Mouse (Mus musculus): ENCODE measurements around the gene Rab4b.

Gene Rab4b

DNA sequence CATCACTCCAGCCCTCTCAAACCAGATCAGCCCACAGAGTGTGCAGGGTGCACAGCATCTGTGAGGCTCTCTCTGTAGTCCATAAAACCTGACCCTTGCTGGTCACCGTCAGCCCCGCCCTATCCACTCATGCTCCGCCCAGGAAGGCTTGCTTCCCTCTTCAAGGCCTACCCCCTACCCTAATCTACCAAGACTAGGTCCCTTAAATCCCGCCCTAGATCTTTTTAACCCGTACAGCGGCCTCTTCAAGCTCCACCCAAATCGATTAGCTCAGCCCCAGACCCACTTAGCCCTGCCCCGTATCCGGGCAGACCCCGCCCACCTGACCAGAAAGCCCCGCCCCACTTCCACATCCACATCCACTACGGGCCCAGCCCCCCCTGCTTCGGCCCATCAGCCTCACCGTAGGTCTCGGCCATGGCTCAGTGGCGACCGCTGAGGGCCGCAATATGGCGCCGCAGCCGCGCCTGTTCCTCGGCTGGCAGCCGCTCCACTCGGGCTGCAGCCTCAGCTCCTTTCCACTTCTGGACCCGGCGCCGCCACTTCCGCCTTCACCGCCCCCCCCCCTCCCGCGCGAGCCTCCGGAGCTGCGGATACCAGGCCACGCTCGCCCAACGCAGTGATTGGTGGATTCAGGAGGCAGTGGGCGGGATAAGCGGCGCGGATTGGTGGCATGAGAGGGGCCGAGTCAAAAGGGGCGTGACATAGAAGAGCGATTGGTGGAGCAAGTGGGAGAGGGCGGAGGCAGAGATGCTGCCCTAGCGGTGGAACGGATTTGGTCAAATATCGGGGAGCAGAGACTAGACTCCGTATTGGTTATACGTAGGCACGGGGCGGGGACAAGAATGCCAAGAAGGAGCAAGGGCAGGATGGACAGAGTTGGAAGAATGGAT, at the start of gene Rab4b:
TSS of gene Rab4b (minus strand) at position 573 of the 893 bp plus-strand sequence.
- DNase-seq (ENCODE audit: low read depth, low spot score), result peak; percentile 98

DNA sequence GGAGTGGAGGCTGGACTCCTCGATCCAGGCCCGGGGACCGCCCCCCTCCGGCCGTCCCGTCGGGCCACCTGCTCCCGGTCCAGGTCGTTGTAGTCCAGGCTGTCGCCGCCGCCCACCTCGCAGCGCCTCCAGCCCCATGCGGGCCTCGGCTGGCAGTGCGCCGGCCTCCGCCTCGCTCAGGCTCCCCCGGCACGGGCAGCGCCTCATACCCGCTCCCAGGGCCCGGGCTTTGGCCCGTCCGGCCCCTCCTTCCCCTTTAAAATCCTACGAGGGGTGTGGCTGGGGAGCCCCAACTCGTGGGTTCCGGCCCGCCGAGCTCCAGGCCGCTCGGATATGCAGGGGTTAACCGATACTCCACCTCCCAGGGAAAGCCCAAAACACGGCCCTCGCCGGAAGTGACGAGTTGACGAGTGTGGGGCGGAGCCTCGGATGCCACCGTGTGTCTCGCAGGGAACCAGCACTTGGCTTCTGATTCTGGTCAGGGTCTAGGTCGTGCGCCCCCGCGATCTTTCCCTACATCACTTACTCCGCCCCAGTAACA, 49.7 kb upstream of the Rab4b start, which contains the start of gene Itpkc:
TSS of gene Itpkc (minus strand) at position 381 of the 541 bp plus-strand sequence.
- DNase-seq (ENCODE audit: low read depth, low spot score), result peak; percentile 91

DNA sequence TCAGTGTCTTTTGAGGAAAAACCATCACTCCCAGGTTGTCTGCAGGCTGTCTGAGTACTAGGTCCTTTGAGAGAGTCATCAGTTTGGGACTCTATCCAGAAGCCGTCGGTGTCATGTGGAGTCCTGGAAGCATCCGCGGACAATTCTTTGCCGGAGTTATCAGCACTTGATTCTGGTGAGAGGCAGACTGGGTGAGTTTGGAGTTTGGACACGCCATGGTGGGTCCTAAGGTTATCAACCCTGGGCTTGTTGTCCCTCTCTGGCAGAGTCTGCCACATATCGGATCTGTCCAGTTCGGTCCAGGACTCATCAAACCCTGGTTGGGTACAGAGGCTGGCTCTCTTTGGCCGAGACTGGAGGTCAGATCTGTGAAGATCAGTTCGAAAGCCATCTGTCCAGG, 49.0 kb upstream of the Rab4b start:
- no peak for DNase-seq (ENCODE audit: low read depth, low spot score)

DNA sequence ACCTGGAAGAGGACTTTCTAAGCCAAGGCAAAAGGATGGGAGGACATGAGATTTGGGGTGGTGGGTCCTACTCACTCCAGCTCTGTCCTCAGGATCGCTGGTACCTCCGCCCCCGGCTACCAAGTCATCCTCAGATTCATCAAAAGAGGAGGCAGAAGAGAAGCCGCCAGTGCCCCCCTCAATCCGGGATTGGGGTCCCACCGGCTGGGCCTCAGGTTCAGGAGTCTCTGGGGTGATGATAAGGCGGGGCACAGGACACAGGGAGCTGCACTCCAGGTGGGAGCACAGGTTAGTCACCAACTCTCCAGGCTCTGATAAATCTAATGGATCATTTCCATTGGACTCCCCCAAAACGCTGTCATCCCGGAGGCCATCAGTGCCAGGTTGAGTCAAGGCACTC, 48.6 kb upstream of the Rab4b start:
- DNase-seq (ENCODE audit: low read depth, low spot score), result no peak

DNA sequence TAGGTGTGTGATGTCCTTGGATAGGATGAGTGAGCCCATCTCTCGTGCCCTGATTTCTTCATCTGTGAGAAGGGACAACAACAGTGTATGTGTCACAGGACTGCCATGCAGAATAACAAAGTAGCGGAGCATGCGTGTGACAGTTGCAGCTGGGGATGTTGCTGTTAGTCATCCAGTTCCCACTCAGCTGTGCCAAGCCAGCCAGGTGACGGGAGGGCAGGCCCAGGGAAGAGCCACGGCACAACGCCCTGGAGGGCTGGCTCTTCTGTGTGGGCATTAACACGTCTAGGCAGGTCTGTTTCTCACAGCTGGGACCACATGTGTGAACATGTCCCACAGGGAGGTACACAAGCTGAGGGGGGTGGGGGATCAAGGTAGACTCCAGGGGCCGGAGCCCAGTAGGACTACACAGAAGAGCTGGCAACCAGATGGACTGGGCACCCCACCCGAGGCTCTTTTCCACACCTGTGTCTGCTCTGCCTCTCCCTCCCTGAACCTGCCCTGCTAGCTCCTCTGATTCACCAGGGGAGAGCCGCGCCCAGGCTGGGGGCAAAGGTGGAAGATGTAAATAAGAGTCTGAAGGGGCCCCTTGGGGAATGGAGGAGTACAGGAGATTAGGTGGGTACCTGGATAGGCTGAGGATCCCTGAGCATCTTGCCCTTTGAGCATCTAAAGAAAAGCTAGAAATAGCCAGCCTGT, 46.3 kb upstream of the Rab4b start:
- DNase-seq (ENCODE audit: low read depth, low spot score), result no peak

DNA sequence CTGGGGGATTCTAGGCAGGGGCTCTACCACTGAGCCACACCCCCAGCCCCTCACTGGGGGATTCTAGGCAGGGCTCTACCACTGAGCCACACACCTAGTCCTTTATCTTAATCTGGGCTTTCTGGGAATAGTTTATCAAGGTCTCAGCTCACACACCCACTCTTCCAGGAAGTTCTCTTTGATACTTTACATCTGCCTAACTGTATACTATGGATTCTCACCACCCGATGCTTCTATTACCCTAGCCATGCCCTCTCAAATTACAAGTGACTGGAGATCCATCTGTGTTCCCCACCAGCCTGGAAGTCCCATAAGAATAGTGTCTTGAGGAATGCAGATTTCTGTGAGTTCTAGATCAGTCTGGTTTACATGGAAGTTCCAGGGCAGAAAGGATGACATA, 43.8 kb upstream of the Rab4b start:
- DNase-seq (ENCODE audit: low read depth, low spot score), result no peak

DNA sequence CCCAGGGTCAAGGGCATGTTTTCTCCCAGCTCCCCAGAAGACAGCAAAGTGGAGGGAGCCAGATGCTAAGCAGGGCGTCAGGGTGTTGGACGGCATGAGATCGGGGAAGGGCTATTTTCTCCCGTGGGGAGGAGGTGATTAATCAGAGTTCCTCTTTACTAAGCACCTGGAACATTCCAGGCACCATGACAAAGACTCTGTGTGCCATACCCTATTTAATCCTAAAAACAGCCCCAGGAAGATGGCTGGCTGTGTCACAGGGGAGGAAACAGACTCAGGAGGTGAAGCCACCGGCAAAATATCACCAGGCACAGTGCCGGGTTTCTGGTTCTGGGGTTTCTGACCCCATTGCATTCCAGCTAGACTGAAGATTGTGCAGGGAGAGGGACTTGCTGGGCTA, 43.2 kb upstream of the Rab4b start:
- no peak for DNase-seq (ENCODE audit: low read depth, low spot score)

DNA sequence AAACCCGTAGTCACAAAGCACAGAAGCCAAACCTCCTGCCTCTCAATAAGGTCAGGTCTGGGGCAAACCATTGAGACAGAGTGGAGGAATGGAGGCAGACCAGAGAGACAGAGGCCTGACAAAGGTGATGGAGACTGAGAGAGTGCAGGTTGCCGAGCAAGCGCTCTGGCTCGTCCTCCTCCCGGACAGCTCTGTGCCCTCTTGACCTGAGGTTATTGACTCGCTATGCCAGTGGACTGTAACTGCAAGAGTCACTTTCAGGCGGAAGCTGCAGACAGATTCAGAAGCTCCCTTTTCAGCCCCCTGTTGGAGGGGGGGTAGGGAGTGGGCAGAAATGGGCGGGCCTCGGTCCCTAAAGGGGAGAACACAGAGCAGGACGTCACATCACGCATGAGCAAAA, 41.2 kb upstream of the Rab4b start:
- no peak for DNase-seq (ENCODE audit: low read depth, low spot score)

DNA sequence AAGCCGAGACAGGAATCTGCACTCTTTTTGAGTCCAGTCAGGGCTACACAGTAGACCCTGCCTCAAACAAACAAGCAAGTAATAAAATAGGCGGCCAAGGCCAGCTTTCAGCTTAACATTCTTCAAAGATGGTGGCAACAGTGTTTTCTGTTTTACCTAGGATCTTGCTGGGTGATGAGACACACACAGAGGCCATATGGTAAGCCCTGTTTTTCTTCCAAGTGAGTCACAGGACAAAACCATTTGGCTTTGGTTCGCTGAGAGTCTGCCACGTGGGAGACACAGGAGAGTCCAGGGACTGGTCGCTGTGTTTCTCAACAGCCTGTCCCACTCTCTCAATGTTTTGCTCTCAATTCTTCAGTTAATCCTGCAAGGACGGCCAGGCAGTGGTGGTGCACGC, 39.9 kb upstream of the Rab4b start:
- no peak for DNase-seq (ENCODE audit: low read depth, low spot score)

DNA sequence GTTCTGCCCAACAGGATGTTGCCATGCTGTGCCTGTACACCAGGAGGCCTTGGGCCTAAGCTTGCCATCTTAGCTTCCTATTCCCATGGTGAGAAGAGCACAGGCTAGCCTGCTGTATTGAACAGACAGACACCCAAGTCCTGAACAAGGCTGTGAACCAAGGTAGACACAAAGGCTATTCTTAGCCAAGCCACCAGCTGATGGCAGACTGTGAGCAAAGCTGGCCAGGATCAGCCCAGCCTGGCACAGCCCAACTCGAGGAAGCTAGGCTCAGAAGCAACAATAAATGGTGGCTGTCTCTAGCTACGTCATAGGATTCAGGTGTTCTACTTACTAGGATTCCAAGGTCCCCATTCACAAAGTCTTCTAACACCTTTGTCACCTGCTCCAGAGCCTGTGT, 33.9 kb upstream of the Rab4b start:
- DNase-seq (ENCODE audit: low read depth, low spot score), result no peak

DNA sequence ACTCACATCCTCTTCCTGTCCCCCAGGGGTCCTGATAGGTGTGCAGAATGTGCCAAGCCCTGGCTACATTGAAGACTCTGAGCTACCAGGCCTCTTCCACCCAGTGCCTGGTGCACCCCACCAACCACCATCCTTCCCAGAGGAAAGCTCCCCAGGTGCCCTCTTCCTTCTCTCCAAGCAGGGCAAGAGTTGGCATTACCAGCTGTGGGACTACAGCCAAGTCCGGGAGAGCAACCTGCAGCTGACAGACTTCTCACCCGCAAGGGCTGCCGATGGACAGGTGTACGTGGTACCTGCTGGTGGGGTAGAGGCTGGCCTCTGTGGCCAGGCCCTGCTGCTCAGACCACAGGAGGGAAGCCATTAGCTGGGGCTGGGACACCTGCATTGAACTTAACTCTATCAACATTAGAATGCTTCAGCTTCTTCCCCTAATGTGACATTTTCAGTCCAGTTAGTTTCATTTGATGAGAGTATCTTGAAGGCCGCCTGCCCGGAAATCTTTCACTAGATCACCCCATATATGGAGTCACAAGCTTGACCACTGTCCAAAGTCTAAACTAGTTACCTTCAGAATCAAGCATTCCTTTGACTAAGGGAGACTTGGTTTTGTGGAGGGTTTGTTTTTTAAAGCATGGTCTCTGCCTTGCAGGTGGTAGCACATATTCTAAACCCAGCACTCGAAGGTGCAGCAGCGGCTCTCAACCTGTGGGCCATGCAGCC, 25.2 kb upstream of the Rab4b start:
- DNase-seq (ENCODE audit: low read depth, low spot score), result no peak

DNA sequence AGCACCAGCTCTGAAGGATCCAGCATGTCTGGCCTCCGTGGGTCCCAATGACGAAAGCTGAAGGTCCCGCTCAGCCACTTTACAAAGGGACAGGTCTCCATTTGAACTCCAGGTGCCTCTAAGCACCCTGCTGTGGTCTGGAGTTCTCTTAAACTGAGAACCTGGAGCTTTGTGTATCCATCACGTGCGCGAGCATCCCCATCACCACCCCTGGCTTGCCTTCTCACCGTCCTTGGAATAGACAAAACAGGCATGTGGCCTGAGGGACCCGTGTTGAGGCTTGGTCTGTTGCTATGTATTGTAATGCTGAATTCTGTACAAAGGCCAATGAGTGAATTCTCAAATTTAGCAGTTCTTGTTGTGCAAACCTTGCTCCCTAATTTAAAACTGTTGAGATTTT, 20.1 kb upstream of the Rab4b start:
- no peak for DNase-seq (ENCODE audit: low read depth, low spot score)

DNA sequence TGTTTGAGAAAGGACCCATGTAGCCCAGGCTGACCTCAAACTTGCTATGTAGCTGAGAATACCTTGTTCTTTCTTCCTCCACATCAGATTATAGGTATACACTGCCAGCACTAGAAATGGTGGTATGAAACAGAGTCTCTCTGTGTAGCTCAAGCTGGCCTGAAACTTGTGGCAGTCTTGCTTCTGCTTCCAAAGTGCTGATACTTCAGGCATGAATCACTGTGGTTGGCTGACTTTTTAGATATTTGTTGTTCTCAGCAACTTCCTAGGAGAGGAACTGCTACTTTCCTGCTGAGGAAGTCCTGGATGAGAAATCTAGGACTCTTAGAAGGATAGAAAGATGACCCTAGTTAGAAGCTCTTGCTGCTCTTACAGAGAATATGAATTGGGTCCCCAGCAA, 19.7 kb upstream of the Rab4b start:
- no peak for DNase-seq (ENCODE audit: low read depth, low spot score)

DNA sequence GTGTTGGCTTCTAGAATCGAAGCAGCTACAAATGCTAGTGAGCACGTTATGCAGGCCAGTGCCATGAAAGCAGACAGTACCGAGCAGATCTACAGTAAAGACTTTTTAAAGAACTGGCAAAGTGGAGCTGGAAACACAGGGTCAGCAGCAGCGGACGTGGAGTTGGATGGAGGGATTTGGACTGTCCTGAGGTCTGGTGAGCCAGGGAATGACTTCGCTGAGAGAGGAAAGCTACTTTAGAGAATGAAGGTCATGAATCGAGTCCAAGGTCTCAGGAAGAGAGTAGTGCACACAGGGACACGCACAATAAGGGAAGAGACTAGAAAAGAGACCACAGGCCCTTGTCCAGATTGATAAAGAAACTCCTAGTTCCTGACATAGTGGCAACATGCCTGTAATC, 18.9 kb upstream of the Rab4b start:
- no peak for DNase-seq (ENCODE audit: low read depth, low spot score)

DNA sequence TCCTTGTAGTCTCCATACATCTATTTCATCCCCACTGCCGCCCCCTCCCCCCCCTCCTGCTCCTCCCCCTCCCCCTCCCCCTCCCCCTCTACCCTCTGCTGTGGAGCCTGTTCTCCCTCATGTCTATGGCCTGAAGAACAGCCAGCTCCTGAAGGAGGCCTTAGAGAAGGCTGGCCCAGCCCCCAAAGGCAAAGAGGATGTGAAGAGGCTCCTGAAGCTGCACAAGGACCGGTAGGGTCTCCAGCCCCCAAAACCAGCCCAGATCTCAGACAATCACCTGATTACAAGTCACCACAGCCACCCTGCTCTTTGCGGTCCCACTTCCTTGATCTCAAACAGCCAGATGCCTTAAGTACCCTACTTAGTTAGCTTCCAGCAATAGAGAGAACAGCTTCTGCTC, 18.4 kb upstream of the Rab4b start:
- no peak for DNase-seq (ENCODE audit: low read depth, low spot score)

DNA sequence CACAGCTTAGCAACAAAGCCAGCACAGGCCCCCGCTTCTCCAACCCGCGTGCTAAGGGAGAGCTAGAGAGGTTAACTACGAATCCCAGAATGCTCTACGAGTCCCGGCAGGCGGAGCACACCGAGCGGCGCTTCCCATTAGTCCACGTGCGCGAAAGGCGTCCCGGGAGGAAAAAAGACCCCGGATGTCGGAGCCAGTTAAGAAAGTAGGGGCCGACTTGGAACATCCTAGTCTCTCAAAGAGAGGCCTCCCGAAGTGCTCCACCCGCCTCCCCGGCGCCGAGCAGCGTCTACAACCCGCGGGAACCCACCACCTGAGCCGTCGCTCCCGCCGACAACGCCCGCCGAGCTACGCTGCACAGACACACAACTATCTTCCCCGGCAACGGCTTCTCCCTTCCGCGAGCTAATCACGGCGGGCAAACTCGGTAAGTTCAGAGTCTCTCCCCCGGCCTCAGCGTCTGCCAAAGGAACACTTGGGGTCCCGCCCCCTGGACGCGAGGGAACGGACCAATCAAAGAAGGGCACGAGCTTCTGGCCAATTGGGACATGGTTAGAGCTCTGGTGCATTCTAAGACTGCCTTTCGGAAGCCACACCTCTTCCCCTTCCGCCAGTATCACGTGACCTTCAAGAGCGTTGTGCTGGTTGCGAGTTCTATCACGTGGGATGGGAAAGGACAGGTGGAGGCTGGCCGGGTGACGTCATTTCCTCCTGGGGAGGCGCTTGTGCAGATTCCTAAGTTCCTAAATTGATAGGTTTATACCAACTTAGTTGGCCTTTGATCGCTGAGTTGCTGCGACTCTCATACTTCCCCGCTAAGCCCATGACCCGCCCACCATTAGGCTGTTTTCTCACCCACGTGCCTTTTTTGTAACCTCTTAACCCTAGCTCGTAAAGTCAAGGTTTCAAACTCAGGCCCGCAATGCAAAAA, 17.2 kb upstream of the Rab4b start, which contains the start of the genes BC024978 and Snrpa:
TSS of gene BC024978 (plus strand) at position 101 of the 931 bp plus-strand sequence.
TSS of gene Snrpa (minus strand) at position 591 of the 931 bp plus-strand sequence.
- DNase-seq (ENCODE audit: low read depth, low spot score), result peak; percentile 94

DNA sequence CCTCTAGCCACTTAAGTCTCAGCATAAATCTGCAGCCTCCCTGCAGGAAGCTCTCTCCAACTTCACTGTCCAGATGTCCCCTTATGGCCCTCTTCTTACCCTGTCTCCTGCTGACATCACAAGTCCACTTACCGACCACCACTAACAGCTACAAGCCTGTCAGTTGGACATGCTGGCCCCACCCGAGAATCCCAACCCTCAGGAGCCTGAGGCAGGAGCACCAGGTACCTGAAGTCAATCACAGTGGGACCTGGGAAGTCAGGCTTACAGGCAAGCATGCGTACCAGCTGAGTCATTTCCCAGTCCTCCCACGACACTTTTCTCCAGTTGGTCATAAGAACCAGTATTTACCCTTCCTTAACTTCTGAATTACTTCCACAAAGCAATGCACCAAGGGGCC, 15.0 kb upstream of the Rab4b start:
- DNase-seq (ENCODE audit: low read depth, low spot score), result no peak

DNA sequence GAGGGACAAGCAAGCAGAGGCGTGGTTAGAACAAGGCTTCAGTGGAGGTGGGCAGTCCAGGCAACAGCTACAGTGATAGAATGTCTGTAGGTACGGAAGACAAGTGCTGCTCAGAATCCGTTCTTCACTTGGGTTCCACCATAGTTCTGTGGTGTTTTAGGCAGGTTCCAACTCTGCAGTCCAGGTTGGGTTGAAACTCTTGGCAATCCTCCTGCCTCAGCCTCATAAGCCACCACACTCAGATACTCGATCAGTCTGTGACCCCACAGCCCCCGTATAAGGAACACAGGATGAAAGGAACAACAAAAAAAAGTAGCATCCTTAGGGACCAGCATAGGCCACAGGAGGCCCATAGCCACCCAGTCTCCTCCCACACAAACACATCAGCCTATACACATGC, 13.7 kb upstream of the Rab4b start:
- no peak for DNase-seq (ENCODE audit: low read depth, low spot score)

DNA sequence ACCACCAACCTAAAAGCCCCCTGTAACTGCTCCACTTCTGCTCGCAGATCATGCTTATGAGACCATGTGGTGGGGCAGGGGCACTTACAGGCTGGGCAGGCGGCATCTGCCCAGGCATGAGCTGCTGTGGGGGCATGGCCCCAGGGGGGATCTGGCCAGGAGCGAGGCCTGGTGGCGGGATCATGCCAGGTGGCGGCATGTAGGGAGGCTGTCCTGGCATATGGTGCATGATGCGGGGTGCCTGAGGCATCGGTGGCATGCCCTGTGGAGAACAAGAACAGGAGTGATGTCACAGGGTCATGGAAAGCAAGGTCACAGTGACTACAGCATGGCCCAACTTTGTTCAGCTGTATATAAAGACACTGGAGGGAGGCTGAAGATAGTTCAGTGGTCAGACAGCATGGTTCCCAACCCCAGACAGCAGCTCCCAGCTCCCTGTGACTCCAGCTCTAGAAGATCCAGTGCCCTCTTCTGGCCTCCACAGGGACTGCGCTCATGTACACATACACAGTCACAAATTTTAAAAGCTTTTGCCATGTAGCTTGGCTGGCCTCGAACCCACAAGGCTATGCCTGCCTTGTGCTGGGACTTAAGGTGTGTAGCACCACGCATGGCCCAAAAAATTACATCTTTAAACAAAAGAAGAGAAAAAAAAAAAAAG, 10.7 kb upstream of the Rab4b start:
- peak; percentile 42 for DNase-seq (ENCODE audit: low read depth, low spot score)

DNA sequence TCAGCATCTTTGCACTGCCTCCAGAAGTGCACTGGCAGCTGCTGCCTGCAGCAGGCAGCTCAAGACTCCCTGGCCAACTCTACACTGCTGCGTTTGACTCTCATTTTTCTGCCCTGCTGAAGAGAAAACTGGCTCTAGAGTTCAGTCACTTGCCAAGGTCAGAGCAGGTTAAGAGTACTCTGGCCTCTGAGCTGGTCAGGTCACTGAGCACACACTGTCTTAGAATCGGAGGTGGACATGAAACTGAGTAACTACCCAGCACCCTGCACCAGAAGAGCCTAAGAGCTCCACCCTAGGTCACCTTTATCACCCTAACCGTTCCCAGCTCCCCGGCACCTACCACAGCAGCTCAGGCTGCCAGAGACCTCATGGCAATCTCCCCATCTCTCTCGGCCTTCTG, 7.3 kb upstream of the Rab4b start:
- no peak for DNase-seq (ENCODE audit: low read depth, low spot score)
